Mouse (Mus musculus): ENCODE data around the gene Galnt10. TPM values are rescaled to one million over a fixed set of nuclear protein-coding genes. Genes with fewer than 3 reads are reported as not detected.

Galnt10 gene
- polyA plus RNA-seq, 1 experiment from 2014 or later, result 6.1 TPM

- no peak overlapping the region for H3K4me2 ChIP-seq (replicated peaks; ENCODE audit: low read depth, low read length)
- no peak overlapping the region for H3K9ac ChIP-seq (replicated peaks; ENCODE audit: low read depth)
- 26% methylated on average over 15 of the region's 15 CpGs for WGBS
- no peaks in the 10 kb centered on the region; the same call in 1 of the 2 replicates for H3K4me1 ChIP-seq (ENCODE audit: insufficient read depth, low read depth, low read length)
- H3K36me3 ChIP-seq (ENCODE audit: insufficient read depth, low read length), result no peaks in the 10 kb centered on the region
- H3K27ac ChIP-seq (ENCODE audit: low read length), result no peak overlapping the region
- 0 out of 2 replicates have a peak, but pooled peaks cover 6% of the 10 kb centered on the region for H3K27me3 ChIP-seq (replicated peaks; ENCODE audit: insufficient read depth, low read length)
- TF ChIP-seq CTCF (IDR thresholded peaks at IDR 0.05), result peak; percentile 71
- TF ChIP-seq EP300 (IDR thresholded peaks at IDR 0.05), result no peak
- peak; percentile 56 for DNase-seq (ENCODE audit: low spot score)
- no peaks in the 10 kb centered on the region for H3K9me3 ChIP-seq (ENCODE audit: low read length)
- H3K4me3 ChIP-seq (ENCODE audit: low read depth, low read length), result no peak overlapping the region
- no peak for ATAC-seq
Observed at GRCm38 (mm10) chr11:57617526-57618264, 27.5 kb upstream of the Galnt10 start.

- no peak for ATAC-seq
- Histone ChIP-seq H3K4me1 (ENCODE audit: insufficient read depth, low read depth, low read length) (no peaks in the 10 kb centered on the region), H3K27ac (ENCODE audit: low read length) (no peak overlapping the region), H3K27me3 (replicated peaks; ENCODE audit: insufficient read depth, low read length) (0 out of 2 replicates have a peak, but pooled peaks cover under 1% of the 10 kb centered on the region), H3K36me3 (ENCODE audit: insufficient read depth, low read length) (no peaks in the 10 kb centered on the region), H3K4me2 (replicated peaks; ENCODE audit: low read depth, low read length) (no peak overlapping the region), H3K9me3 (ENCODE audit: low read length) (no peaks in the 10 kb centered on the region), H3K4me3 (ENCODE audit: low read depth, low read length) (no peak overlapping the region), H3K9ac (replicated peaks; ENCODE audit: low read depth) (no peak overlapping the region)
- no peak for DNase-seq (ENCODE audit: low spot score)
- WGBS, result 81% methylated on average over 3 of the region's 3 CpGs
- TF ChIP-seq EP300 (IDR thresholded peaks at IDR 0.05) (no peak), CTCF (IDR thresholded peaks at IDR 0.05) (no peak)
Observed at GRCm38 (mm10) chr11:57621472-57621871, 23.8 kb upstream of the Galnt10 start.

- Histone ChIP-seq H3K9me3 (ENCODE audit: low read length) (no peaks in the 10 kb centered on the region), H3K36me3 (ENCODE audit: insufficient read depth, low read length) (no peaks in the 10 kb centered on the region), H3K4me3 (ENCODE audit: low read depth, low read length) (no peak overlapping the region), H3K4me2 (replicated peaks; ENCODE audit: low read depth, low read length) (no peak overlapping the region), H3K27me3 (replicated peaks; ENCODE audit: insufficient read depth, low read length) (no peaks in the 10 kb centered on the region), H3K27ac (ENCODE audit: low read length) (no peak overlapping the region), H3K4me1 (ENCODE audit: insufficient read depth, low read depth, low read length) (no peaks in the 10 kb centered on the region), H3K9ac (replicated peaks; ENCODE audit: low read depth) (no peak overlapping the region)
- no peak for DNase-seq (ENCODE audit: low spot score)
- no peak for ATAC-seq
- no peak for TF ChIP-seq EP300 (IDR thresholded peaks at IDR 0.05)
- TF ChIP-seq CTCF (IDR thresholded peaks at IDR 0.05), result no peak
Observed at GRCm38 (mm10) chr11:57621876-57622275, 23.4 kb upstream of the Galnt10 start.

GRCm38 (mm10) chr11:57624490-57624893 lies 20.8 kb upstream of the Galnt10 start:
- no peak overlapping the region for H3K9ac ChIP-seq (replicated peaks; ENCODE audit: low read depth)
- no peaks in the 10 kb centered on the region for H3K36me3 ChIP-seq (ENCODE audit: insufficient read depth, low read length)
- H3K4me2 ChIP-seq (replicated peaks; ENCODE audit: low read depth, low read length), result no peak overlapping the region
- 31% methylated on average over 5 of the region's 5 CpGs for WGBS
- no peaks in the 10 kb centered on the region for H3K4me1 ChIP-seq (ENCODE audit: insufficient read depth, low read depth, low read length)
- ATAC-seq (no peak; the same call in 1 of the 2 replicates), DNase-seq (ENCODE audit: low spot score) (no peak)
- no peak for TF ChIP-seq CTCF (IDR thresholded peaks at IDR 0.05)
- no peak for TF ChIP-seq EP300 (IDR thresholded peaks at IDR 0.05)
- no peak overlapping the region for H3K27ac ChIP-seq (ENCODE audit: low read length)
- H3K4me3 ChIP-seq (ENCODE audit: low read depth, low read length), result no peak overlapping the region
- no peaks in the 10 kb centered on the region for H3K27me3 ChIP-seq (replicated peaks; ENCODE audit: insufficient read depth, low read length)
- no peaks in the 10 kb centered on the region for H3K9me3 ChIP-seq (ENCODE audit: low read length)

GRCm38 (mm10) chr11:57625465-57625864 lies 19.8 kb upstream of the Galnt10 start:
- no peak overlapping the region for H3K27ac ChIP-seq (ENCODE audit: low read length)
- H3K9ac ChIP-seq (replicated peaks; ENCODE audit: low read depth), result no peak overlapping the region
- no peak overlapping the region for H3K4me3 ChIP-seq (ENCODE audit: low read depth, low read length)
- TF ChIP-seq EP300 (IDR thresholded peaks at IDR 0.05) (no peak), CTCF (IDR thresholded peaks at IDR 0.05) (no peak)
- H3K36me3 ChIP-seq (ENCODE audit: insufficient read depth, low read length), result no peaks in the 10 kb centered on the region
- no peaks in the 10 kb centered on the region for H3K9me3 ChIP-seq (ENCODE audit: low read length)
- ATAC-seq (no peak), DNase-seq (ENCODE audit: low spot score) (no peak)
- H3K4me1 ChIP-seq (ENCODE audit: insufficient read depth, low read depth, low read length), result no peaks in the 10 kb centered on the region
- H3K27me3 ChIP-seq (replicated peaks; ENCODE audit: insufficient read depth, low read length), result no peaks in the 10 kb centered on the region
- no peak overlapping the region for H3K4me2 ChIP-seq (replicated peaks; ENCODE audit: low read depth, low read length)

GRCm38 (mm10) chr11:57627086-57627735 lies 18.0 kb upstream of the Galnt10 start:
- H3K36me3 ChIP-seq (ENCODE audit: insufficient read depth, low read length), result no peaks in the 10 kb centered on the region
- 29% methylated on average over 9 of the region's 9 CpGs for WGBS
- no peak overlapping the region for H3K9ac ChIP-seq (replicated peaks; ENCODE audit: low read depth)
- no peak overlapping the region for H3K4me2 ChIP-seq (replicated peaks; ENCODE audit: low read depth, low read length)
- no peak overlapping the region for H3K4me3 ChIP-seq (ENCODE audit: low read depth, low read length)
- H3K9me3 ChIP-seq (ENCODE audit: low read length), result no peaks in the 10 kb centered on the region
- ATAC-seq (peak; percentile 77), DNase-seq (ENCODE audit: low spot score) (peak; percentile 72)
- H3K4me1 ChIP-seq (ENCODE audit: insufficient read depth, low read depth, low read length), result no peaks in the 10 kb centered on the region
- H3K27me3 ChIP-seq (replicated peaks; ENCODE audit: insufficient read depth, low read length), result no peaks in the 10 kb centered on the region
- no peak overlapping the region for H3K27ac ChIP-seq (ENCODE audit: low read length)
- TF ChIP-seq CTCF (IDR thresholded peaks at IDR 0.05) (peak; percentile 75), EP300 (IDR thresholded peaks at IDR 0.05) (0 out of 2 replicates have a peak, but pooled peaks have one; percentile 16)

Measured in lung, postnatal 0 days (tissue).